Mouse (Mus musculus) lung, postnatal 25 days (tissue): ENCODE results near the gene Parp11.

Experiments used
- DNase-seq: peaks from one replicate; pipeline ENCODE4 v3.0.0; 2022; ENCODE audit warnings: low spot score

Gene Parp11

DNA sequence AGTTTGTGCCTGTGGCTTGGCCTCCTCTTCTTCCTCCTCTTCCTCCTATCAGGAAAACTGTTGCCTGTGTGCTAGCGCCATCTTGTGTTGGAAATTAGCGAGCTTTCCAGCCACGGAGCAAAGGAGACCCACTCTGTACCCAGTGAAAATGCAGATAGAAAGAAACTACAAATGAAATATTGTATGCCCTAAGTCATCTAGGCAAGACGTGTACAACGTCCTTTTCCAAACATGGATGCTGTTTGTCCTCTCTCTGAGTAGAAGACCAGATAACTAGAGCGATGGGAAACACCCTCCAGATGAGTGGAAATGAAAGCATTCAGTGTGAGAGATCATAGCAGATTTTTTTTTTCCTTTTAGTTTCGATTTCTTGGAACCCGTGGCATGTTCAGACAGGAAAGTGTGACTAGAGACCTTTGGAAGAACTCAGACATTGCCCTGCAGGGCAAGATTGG lies at the start of gene Parp11:
Parp11 (plus strand) TSS at position 405 of the 455 bp plus-strand sequence.
- DNase-seq = peak; percentile 73

- no peak for DNase-seq
Observed at GRCm38 (mm10) chr6:127398073-127398472, 48.6 kb upstream of the Parp11 start.

- DNase-seq = no peak
Observed at GRCm38 (mm10) chr6:127401419-127401818, 45.2 kb upstream of the Parp11 start.

DNA sequence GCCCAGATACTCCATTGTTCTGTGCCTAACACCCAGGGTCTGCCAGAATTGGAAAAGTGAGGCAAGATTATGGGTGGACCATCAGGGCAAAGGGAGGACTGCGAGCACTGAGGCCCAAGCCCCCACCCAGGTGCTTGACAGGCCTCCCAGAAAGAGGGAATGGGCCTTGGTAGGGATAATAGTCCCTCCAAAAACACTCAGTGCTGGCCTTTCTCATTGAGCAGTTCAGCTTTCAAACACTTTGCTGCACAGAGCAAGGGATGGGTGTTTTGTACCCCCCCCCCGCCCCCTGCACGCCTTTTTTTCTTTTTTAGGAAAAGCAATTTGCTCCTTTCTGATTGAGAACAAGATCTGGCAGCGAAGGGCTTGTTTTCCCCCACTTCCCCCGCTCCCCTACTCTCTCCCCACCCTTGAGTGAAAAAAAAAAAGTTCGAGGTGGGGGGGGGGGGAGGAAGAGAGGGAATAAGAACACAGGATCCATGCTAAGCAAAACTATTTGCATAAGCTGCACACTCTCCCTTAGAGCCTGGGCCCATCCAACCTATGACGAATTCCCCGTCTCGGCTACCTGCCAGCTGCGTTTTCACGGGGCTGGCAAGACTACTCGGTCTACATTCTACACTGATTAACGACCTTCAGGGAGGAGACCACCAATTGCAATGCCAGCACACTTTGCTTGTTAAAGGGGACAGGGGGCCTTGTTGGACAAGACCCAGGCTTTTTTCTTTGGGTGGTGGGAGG lies 42.4 kb upstream of the Parp11 start:
- DNase-seq = no peak

DNA sequence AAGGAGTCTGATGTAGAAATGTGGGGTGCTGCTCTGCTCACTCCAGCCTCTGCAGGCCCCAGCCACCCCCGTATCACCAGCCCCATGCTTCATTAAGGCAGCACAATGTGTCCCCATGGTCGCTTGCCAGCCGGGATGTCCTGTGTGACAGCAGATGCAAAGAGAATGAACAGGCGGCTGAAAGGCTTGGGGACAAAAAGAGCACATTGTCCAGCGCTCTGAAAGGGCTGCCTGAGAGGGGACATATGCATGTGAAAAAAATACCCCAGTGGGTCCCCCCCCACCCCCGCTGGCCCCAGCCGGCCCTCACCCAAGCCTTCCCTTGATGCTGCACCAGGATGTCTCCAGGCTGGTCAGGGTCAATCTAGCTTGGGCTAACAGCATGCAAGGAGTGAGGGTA lies 41.0 kb upstream of the Parp11 start:
- DNase-seq = no peak

DNA sequence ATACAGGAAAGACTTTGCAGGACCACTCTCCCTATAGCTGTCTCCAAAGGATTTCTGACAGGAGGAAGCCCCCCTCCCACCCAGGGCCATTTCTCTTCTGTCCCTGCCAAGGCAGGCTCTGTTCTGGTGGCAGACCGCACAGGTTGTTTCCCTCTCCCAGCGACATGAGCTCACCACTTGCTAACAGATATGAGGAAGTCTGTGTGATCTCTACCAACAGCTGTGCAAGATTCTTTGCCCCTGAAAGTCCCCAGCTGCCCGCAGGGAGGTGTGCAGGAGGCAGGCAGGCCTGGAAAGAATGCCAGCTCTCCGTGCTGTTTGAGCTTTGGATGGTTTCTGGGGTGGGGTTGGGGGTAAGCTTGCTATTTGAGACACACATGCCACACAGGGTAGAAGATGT lies 38.9 kb upstream of the Parp11 start:
- DNase-seq = no peak

GRCm38 (mm10) chr6:127417525-127418184 lies 29.0 kb upstream of the Parp11 start:
- no peak for DNase-seq

DNA sequence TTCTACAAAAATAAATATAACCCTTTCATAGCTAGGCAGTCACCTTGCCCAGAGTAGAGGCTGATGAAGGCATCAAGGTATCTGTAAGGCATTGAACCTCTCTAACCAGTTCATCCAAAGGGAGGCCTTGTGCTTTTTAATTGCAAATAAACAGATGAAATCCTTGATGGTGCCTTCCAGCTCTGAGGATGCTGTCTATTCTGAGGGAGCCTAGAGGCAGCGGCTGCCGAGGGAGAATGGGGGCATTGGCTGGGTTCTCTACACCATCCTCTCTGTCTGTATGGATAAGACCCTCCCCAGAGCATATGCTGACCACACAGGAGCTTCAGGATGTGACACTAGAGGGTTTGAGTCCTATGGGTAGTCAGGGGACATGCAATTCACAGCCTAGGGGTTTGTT lies 28.3 kb upstream of the Parp11 start:
- DNase-seq = no peak

GRCm38 (mm10) chr6:127420115-127420514 lies 26.5 kb upstream of the Parp11 start:
- DNase-seq = no peak

- no peak for DNase-seq
Observed at GRCm38 (mm10) chr6:127425095-127425494, 21.5 kb upstream of the Parp11 start.

DNA sequence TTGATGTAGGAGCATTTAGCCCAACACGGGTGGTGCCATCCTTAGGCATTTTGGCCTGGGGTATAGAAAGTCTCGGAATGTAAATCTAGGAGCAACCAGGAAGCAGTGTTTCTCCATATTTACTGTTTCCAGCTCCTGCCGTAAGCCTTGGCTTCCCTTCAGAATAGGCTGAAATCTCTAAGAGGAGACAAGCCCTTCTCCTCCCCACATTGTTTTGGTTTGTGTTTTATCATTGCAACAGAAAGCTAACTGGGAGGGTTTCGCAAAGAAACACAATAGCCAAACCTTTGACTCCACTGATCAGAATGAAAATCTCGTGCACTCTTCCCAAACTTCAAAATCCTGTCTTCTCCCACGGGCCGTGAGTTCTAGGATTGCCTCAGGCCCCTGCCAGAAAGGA lies 15.9 kb upstream of the Parp11 start:
- no peak for DNase-seq

- DNase-seq = no peak
Observed at GRCm38 (mm10) chr6:127431196-127431766, 15.4 kb upstream of the Parp11 start.

DNA sequence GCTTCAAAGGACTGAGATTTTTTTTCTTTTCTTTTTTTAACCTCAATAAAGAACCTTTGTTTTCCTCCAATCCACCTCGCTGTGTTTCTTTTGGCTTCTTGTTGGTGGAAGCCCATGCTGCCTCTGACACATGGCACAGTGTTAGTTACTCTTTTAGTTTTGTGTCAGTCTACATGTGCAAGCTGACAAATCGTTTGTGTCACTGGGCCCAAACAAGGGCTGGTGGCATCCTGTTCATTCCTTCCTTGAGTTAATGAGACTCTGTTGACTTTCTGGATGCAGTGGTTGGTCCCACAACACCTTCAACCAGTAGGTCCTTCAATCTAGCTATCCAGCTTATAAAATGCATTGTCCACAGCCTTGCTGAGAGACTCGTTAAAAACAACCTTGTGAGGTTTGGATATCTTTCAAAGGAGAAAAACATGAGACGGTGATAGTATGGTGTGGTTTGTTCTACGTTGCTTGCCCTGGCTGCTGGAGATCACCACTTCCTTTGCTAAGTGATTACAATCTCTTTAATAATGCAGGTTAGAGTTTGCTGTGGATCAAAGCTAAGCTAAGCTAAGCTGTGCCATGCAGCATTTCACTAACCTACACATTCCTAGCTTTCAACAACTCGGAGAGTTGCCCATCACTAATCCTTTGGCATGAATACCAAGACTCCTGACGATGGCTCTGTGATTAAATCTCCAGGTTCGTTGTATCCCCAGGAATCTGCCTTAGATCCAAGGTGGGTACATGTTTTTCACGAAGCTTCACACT lies 12.6 kb upstream of the Parp11 start:
- DNase-seq = no peak

GRCm38 (mm10) chr6:127434648-127434984 lies 12.0 kb upstream of the Parp11 start:
- DNase-seq = no peak

GRCm38 (mm10) chr6:127439063-127439462 lies 7.6 kb upstream of the Parp11 start:
- DNase-seq = no peak

GRCm38 (mm10) chr6:127439540-127440195 lies 7.0 kb upstream of the Parp11 start:
- no peak for DNase-seq

- no peak for DNase-seq
Observed at GRCm38 (mm10) chr6:127440416-127441104, 6.1 kb upstream of the Parp11 start.

DNA sequence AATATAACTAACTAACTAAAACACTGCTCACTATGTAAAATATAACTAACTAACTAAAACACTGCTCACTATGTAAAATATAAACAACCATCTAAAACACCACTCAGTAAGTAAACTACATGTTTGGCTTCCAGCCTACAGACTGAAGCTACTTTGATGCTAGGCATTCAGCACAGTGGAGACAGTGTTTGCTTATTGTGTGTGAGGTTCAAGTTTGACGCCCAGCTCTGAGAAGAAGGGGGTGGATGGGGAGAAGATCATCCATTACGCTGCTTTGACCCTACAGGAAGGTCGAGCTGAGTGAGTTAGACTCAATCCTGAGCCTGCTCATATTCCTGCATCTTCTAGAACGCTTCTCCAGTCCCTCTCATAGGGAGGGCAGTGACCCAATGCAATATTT lies 4.1 kb upstream of the Parp11 start:
- no peak for DNase-seq

DNA sequence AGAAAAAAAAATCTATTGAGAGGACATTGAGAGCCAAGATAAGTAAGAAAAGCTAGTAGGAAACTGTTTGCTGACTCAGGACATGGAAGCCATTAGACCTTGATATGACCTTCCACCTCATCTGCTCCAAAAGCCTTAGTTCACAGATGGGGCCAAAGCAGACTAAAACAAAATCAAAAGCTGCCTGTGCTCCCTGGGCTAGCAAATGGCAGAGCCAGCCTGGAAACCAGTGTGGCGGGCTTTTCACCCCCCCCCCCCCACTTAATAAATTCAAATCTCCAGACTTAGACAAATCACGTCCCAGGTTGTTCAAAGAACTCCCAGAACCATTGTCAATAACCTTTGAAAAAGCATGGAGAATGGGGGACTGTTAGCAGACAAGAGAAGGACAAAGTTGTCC lies 2.7 kb upstream of the Parp11 start:
- DNase-seq = no peak

DNA sequence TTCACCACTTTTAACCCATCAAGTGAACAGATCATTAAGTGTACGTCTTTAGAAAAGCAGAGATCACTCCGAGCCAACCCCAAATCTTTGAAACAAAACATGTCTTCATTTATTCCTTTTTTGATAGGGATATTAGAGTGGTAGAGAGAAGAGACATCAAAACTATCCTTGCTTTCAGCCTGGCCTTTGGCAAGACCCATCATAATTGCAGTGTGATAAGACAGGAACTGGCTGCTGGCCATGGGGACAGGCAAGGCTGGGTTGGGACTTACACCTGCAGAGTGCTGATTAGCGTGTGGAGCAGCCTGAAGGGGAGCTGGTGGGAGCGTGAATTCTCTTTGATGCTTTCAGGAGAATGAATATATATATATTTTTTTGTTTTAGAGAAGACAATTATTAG lies 2.2 kb upstream of the Parp11 start:
- no peak for DNase-seq

- DNase-seq = peak; percentile 43
Observed at GRCm38 (mm10) chr6:127447686-127448460, 1.2 kb downstream of the Parp11 start.
